Mouse (Mus musculus): ENCODE measurements around the gene Cactin.

DNA sequence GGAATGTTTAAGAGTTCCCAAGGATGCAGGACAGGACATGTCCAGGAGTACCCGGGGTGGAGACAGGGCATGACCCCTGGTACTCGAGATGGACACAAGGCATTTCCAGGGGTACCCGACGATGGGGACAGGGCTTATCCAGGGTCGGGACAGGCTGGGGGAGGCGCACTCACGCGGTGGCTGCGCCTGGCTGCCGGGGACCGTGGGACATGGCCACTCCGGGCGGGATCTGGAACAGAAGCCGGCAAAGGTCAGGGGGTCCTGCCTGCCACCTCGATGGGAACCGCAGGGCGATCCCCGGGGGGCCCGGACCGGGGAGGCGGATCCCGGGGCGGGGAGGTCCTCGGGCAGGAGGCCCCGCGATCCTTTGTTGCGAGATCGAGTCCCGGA, 29.1 kb downstream of the Cactin start:
- TF ChIP-seq CTCF (IDR thresholded peaks at IDR 0.05; ENCODE audit: control insufficient read depth, insufficient read depth, insufficient read length) (no peak), CEBPB (IDR thresholded peaks at IDR 0.05; ENCODE audit: low read depth) (no peak), MYOG (IDR thresholded peaks at IDR 0.05; ENCODE audit: control insufficient read depth, extremely low read depth, insufficient read length) (no peak), MAX (IDR thresholded peaks at IDR 0.05) (no peak), FOSL1 (IDR thresholded peaks at IDR 0.05; ENCODE audit: insufficient read depth, low read length, poor library complexity, severe bottlenecking) (no peak)
